Mouse (Mus musculus) ES-CJ7 (cell line): ENCODE results near the gene Ndufs5.

Experiments used
- DNase-seq: peaks from one replicate; pipeline ENCODE4 v3.0.0; 2011; ENCODE audit warnings: low read depth, low spot score

Ndufs5 gene

GRCm38 (mm10) chr4:123687025-123687781, 30.8 kb downstream of the Ndufs5 start:
- no peak for DNase-seq

DNA sequence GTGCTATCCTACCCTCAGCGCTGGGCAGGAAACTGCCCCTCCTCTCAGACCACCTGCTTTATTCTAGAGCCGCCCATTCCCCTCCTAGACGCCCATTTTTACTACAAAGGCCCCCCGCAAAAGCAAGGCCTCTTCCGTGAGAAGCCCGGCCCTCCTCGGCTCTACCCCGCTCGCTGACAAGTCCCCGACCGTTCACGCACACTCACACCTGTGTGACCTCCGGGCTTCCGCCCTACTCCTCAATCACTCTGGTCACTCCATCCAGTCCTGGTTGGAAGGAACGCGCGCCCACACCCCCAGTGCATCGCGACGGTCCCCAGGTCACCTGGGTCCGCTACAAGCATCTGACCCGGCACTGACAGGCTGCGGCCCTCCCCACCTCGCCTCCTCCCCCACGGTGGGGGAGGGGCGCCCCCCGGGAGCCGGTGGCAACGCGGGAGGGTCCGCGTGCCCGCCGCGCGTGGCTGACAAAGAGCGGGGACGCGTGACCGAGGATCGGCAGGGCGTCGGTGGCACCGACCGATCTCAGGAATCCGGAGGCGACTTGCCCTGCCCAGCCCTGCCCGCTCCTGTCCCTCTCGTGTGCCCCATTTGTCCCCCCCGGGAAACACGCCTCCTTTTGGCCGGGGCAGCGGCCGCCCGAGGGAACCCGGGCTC, 31.5 kb downstream of the Ndufs5 start:
- DNase-seq, result no peak

DNA sequence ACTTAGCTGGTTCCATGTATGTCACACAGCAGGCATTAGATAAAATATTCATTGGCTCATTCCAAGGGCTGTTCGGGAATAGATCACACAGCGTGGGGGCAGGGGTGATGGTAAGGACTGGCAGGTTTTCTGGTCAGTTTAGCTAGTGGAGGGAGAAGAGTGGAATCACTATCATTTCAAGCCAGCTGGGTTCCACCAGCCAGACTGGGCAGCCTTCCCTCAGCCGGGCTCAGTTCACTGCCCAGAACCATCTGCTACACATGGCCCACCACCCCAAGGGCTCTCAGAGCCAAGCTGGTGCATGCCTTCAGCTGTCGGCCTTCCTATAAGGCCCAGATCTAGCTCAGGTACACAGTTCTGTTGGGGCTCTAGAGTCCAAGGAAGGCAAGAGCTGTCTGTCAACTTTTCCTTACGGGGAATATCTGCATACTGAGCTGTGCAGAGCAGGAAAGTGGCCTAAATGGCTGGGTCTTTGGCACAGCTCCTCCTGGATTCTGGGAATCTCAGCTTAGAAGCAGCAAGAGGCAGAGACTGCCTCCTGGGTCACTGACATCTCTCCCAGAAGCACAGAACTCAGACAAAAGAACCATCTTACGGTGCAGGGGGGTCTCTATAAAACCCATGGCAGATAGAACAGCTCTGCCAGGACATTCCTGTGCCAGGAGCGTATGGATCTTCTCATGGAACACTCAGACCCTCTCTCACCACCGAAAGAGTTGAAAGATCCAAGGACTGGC, 32.3 kb downstream of the Ndufs5 start:
- no peak for DNase-seq

- no peak for DNase-seq
Observed at GRCm38 (mm10) chr4:123685046-123685445, 33.0 kb downstream of the Ndufs5 start.

GRCm38 (mm10) chr4:123684260-123684659, 33.7 kb downstream of the Ndufs5 start, which contains the start of gene Macf1:
TSS of gene Macf1 (minus strand) at chr4:123684360.
- DNase-seq, result no peak

DNA sequence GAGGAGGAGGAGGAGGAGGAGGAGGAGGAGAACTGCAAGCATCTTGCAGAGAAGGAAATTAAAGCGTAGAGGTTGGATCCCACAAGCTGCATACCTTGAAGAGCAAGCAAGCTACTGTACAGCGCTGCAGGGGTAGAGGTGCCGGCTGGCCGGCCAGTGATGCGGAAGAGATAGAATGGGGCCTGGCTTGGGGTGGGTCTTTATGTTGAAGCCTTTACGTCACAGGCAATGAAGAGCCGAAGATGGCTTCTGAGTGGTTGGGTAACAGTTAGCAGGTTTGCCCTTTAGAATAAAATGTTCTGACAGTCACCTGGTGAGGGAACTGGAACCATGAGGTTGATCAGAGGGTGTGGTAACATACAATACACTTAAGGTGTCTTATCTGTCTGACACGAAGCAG, 35.7 kb downstream of the Ndufs5 start:
- no peak for DNase-seq

GRCm38 (mm10) chr4:123680962-123681361, 37.0 kb downstream of the Ndufs5 start:
- DNase-seq, result no peak

- no peak for DNase-seq
Observed at GRCm38 (mm10) chr4:123677060-123677804, 40.8 kb downstream of the Ndufs5 start.

DNA sequence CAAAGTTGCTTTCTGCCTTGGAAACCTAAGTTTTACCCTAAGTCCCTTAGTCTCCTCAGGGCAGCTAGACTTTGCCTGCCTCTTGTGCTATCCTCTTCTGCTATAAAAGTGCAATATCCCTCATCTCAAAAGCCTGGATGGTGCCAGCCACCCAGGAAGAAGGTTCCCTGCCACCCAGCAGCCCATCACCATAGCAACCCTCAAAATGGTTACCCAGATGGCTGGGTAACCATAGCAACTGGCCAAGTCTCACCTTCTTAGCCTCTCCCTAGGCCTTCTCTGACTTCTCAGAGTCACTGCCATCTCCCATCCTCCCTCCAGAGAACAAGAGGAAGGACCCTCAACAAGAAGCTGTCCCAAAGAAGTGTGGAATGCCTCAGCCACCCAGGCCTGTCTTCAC, 47.4 kb downstream of the Ndufs5 start:
- DNase-seq, result no peak

DNA sequence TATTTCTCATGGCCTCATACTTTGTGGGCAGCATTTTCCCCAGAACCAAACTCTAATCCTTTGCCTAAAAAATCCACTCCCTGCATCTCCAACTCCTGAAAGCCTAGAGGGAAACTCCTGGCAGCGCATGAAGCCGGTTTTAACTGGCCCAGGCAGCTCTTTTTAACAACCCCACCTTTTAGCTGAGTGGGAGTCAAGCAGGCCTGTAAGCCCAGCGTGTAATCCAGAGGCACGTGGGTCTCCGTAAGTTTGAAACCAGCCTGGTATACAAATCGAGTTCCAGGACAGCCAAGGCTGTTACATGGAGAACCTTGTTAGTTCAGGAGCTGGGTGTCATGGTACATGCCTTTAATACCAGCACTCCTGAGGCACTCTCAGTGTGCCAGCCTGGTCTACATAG, 48.3 kb downstream of the Ndufs5 start:
- DNase-seq, result peak; percentile 81

GRCm38 (mm10) chr4:123667260-123667867, 50.6 kb downstream of the Ndufs5 start:
- peak; percentile 92 for DNase-seq

- peak; percentile 84 for DNase-seq
Observed at GRCm38 (mm10) chr4:123666517-123666916, 51.5 kb downstream of the Ndufs5 start.

DNA sequence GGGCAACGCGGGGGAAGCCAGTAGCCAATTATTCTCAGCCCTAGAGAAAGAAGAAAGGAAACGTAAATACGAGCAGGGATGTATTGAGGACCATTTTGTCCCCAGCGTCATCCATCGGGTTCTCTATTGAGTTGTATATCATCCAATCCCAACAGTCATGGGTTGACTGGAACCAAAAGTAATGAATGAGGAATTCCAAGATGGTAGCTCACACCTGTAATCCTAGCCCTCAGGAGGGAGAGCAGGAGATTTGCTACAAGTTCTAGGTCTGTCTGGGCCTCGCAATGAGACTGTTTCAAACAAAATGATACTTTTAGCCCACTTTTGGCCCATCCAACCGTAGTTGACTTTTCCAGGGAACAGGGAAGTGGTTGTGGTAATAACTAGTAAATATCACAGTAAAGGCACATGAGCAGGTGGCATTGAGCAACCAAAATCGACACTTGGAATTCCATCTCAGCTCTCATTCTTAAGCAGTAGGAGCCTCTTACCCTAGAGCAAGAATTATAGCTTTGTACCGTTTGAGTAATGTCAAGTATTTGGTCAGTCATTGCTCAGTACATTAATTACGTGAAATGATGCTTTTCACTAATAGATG, 52.2 kb downstream of the Ndufs5 start:
- no peak for DNase-seq

DNA sequence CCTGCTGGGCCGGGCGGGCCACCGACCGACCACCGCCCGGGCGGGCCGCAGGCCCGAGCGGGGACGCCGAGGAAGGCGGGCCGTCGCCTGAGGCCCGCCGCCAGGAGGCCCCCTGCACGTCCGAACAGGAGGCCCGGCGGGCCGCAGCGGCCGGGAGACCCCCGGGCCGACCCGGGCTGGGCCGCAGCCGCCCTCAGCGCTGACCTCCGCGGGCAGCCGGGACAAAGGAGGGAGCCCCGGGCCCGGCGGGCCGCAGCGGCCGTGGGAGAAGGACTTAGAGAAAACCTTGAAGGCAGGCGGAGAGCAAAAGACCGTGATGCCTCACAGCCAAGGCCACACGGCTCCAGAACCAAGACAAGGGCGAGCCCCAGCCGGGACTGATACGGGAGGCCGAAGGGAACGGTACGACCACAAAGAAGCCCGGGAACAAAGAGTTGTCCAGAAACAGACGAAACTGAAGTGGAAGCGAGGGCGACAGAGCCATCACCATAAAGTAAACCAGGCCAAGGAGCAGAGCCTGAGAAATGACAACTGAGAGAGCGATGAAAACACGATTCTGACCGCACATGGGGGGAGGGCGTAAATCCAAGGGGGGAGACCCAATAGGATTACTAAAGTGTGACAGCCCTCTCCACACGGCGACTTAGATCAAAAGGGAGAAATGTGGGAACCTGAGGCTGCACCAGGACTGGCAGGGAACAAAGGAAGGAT, 52.9 kb downstream of the Ndufs5 start:
- DNase-seq, result peak; percentile 63

GRCm38 (mm10) chr4:123664021-123664950, 53.7 kb downstream of the Ndufs5 start:
- DNase-seq, result no peak

- DNase-seq, result no peak
Observed at GRCm38 (mm10) chr4:123663688-123663965, 54.4 kb downstream of the Ndufs5 start.

- peak; percentile 94 for DNase-seq
Observed at GRCm38 (mm10) chr4:123662914-123663687, 54.9 kb downstream of the Ndufs5 start.
